Mouse (Mus musculus) thymus, postnatal 4 days (tissue): Measurements from ENCODE around the gene Rbm34.
"Not testable (repeated sequence)": the region's sequence is repeated elsewhere in the genome, so short reads cannot be mapped to it uniquely, and the experiment has no call there.

ENCODE experiments used
- DNase-seq: peaks from one replicate; pipeline ENCODE4 v3.0.0; 2021

Gene Rbm34

DNA sequence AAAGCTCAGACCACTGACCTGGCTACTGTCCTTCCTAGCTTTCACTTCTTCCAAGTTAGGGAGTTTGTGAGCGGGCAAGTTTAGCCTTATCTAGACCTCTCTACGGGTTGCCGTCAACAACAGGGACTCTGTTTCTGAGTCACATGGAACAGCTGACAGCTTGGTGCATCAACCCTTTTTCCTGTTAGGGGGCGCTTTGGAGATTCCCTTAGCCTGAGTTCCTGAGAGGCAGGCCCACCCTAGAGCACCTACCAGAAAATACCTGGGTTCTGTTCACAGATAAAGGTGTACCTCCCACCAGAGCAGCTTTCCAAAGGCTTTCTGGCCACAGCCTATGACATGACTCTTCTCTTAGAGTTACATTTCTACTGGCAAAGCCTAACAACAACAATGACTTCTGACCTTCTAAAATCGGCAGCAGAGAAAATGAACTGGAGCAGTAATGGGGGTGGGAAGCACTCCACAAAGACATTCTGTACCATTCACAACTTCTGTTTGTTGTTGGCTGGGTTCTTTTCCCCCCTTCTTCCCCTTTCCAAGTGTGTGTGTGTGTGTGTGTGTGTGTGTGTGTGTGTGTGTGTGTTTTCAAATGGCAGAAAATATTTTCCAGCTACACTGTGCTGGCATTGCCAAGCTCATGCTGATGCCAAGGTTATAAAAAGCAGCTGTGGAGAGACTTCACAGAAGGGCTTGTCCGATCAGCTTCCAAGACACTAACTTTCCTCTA, 53.5 kb downstream of the Rbm34 start:
- DNase-seq: no peak

GRCm38 (mm10) chr8:126916611-126917010, 54.3 kb downstream of the Rbm34 start:
- DNase-seq: no peak

- DNase-seq: no peak
Measured at GRCm38 (mm10) chr8:126914609-126915375, 56.1 kb downstream of the Rbm34 start.

GRCm38 (mm10) chr8:126914107-126914490, 56.8 kb downstream of the Rbm34 start:
- not testable (repeated sequence) for DNase-seq

- no peak for DNase-seq
Measured at GRCm38 (mm10) chr8:126913241-126914106, 57.4 kb downstream of the Rbm34 start.

- no peak for DNase-seq
Measured at GRCm38 (mm10) chr8:126909371-126909802, 61.5 kb downstream of the Rbm34 start.

DNA sequence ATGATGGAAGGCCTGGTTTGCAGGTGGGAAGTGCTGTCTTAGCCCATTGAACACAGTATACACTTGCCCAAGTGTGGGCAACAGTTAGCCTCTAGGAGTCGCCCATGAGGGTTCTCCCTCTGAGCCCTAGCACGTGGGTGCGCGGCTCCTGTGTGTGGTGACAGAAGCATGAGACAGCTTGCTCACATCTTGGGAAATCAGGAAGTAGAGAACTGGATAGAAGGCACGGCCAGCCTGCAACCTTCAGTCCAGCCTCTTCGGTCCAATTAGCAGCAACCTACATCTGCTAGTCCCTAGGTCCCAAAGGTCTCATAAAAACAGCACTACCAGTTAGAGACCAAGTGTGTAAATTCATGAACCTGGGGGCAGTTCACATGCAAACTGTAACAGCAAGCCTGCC, 62.1 kb downstream of the Rbm34 start:
- peak; percentile 53 for DNase-seq

DNA sequence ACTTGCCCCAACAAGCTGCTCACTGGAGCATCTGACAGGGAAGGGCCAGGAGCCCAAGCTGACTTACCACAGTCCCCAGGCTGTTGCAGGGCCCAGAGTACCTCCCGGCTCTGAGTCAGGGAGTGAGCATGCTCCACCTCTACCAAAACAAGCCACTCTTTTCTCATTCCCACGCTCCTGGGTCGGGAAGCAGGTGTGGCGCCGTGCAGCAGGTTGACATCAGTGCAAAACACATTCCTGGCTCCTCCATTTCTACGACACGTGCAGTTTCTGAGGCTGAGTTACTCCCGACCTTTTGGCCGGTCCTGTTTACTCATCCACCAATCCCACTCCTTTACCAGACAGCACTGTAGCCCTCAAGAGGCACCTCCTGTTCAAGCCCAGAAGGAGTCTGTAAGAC, 62.9 kb downstream of the Rbm34 start:
- no peak for DNase-seq

GRCm38 (mm10) chr8:126907374-126907773, 63.5 kb downstream of the Rbm34 start:
- no peak for DNase-seq

DNA sequence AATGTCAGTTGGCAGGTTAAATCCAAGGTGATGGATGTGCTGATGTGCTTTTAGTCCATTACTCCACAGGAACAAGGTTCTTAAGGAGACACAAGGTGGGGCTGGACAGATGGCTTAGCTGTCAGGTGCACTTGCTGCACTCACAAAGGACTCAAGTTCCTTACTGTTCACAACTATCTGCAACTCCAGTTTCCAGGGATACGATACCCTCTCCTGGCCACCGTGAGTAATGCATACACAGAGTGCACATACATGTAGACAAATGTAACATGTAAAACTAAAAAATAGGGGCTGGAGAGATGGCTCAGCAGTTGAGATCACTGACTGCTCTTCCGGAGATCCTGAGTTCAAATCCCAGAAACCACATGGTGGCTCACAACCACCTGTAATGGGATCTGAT, 65.5 kb downstream of the Rbm34 start:
- peak; percentile 72 for DNase-seq

GRCm38 (mm10) chr8:126903927-126904326, 66.9 kb downstream of the Rbm34 start:
- DNase-seq: no peak

- DNase-seq: no peak
Measured at GRCm38 (mm10) chr8:126903224-126903895, 67.5 kb downstream of the Rbm34 start.

DNA sequence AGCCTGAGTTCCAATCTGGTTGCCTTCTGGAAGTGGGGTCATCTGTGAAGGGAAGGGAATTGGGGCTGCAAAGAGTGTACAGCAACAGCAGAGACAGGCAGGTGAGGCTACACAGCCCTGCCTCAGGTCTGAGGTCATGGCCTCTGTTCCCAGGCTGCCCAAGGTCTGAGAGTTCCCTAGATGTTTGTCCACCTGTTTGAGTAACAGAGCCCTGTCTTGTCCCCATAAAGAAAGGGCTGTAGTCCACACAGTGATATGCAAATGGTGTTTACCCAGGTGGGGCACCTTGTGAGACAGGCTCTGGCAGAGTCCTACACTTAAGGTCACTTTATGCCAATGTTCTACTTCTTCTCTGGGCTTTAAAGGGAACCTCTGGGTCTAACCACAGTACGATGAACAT, 69.3 kb downstream of the Rbm34 start:
- no peak for DNase-seq

GRCm38 (mm10) chr8:126901049-126901448, 69.8 kb downstream of the Rbm34 start:
- no peak for DNase-seq
